ENCODE assay signal across 14 mouse cellular contexts in genomic region chr2:122043926-122044325, GRCm38 (mm10).
"Had no signal": no experiment of that assay in that cellular context is flagged by ENCODE, and none has a peak within 500 bp of the region (broad histone marks: within the 10 kb centered on the region; RNA-seq: fewer than 3 reads in every experiment).

No protein-coding gene starts in this region.

- H3K9ac ChIP-seq: liver, embryonic 15.5 days; lung, embryonic 14.5 days; midbrain, embryonic 13.5 days; midbrain, embryonic 15.5 days; neural tube, embryonic 12.5 days; stomach, embryonic 15.5 days had no signal

- H3K4me1 ChIP-seq: midbrain, embryonic 13.5 days; midbrain, embryonic 15.5 days; neural tube, embryonic 12.5 days; stomach, embryonic 15.5 days had no signal

- ATAC-seq: midbrain, embryonic 13.5 days; midbrain, embryonic 15.5 days had no signal

- H3K4me2 ChIP-seq: liver, embryonic 15.5 days; lung, embryonic 14.5 days; midbrain, embryonic 11.5 days; midbrain, embryonic 13.5 days; midbrain, embryonic 15.5 days; neural tube, embryonic 12.5 days; stomach, embryonic 15.5 days had no signal

- H3K4me3 ChIP-seq: liver, embryonic 15.5 days; midbrain, embryonic 13.5 days; midbrain, embryonic 15.5 days; neural tube, embryonic 12.5 days; stomach, embryonic 15.5 days had no signal

- H3K9me3 ChIP-seq: liver, embryonic 15.5 days; midbrain, embryonic 13.5 days; midbrain, embryonic 15.5 days; neural tube, embryonic 12.5 days; stomach, embryonic 15.5 days had no signal

- H3K27me3 ChIP-seq: liver, embryonic 15.5 days; midbrain, embryonic 13.5 days; midbrain, embryonic 15.5 days; neural tube, embryonic 12.5 days; stomach, embryonic 15.5 days had no signal

- H3K27ac ChIP-seq: liver, embryonic 15.5 days; midbrain, embryonic 13.5 days; midbrain, embryonic 15.5 days; neural tube, embryonic 12.5 days; stomach, embryonic 15.5 days; stomach, postnatal 0 days had no signal

- DNase-seq: lung, embryonic 14.5 days; lung, postnatal 10 days; lung, postnatal 4 days; right cerebral cortex, postnatal 14 days; thymus, adult 2 months; thymus, postnatal 25 days; thymus, postnatal 4 days had no signal
